ENCODE assay signal across 14 mouse cellular contexts in the genomic region with DNA sequence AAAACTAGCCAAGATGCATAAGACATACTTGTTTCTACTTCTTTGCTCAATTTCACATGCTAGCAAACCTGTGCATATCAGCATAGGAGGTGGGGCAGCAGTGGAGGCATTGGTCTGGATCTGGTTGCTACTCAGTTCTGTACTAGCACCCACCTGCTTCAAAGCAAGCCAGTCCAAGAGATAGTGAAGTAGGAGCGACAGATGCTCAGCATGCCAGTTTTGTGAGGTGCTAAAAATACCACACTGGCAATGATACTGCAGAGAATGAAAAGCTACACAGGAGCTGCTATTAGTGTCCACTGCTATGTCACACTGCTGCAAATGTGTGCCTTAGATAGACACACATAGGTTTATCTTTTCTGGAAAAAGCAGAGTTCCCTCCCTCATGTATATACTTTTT.
DNase-seq lines count a peak whose midpoint lies in the region; ATAC-seq and TF ChIP-seq lines count a peak whose summit lies in the region.
"Had no signal": no experiment of that assay in that cellular context is flagged by ENCODE, and none has a peak within 500 bp of the region (broad histone marks: within the 10 kb centered on the region; RNA-seq: fewer than 3 reads in every experiment).

No protein-coding gene starts in this region.

- peaks cover 2% of the 10 kb centered on the region; the same call in 1 of the 2 replicates for H3K4me1 ChIP-seq in heart, embryonic 10.5 days
- no peaks in the 10 kb centered on the region for H3K4me1 ChIP-seq in heart, adult 2 months (ENCODE audit: control insufficient read depth, insufficient read depth, low read length)
- peaks cover 0 to 9% of the 10 kb centered on the region in 2 experiments; a peak in 1 of 4 replicates for H3K4me1 ChIP-seq in heart, embryonic 14.5 days (ENCODE audit: control insufficient read depth in 2 of 2, insufficient read depth in 2 of 2, low read length in 2 of 2)
- no peaks in the 10 kb centered on the region; the same call in 1 of the 2 replicates for H3K4me1 ChIP-seq in intestine, embryonic 16.5 days (ENCODE audit: control insufficient read depth, insufficient read depth, low read length)
- no peaks in the 10 kb centered on the region for H3K4me1 ChIP-seq in forebrain, embryonic 11.5 days (replicated peaks; ENCODE audit: control insufficient read depth, insufficient read depth, low read length)
- H3K4me1 ChIP-seq: limb, embryonic 13.5 days; neural tube, embryonic 12.5 days had no signal

- H3K9ac ChIP-seq in heart, adult 2 months (ENCODE audit: low read depth, low read length), result no peak overlapping the region
- H3K9ac ChIP-seq in heart, embryonic 14.5 days (ENCODE audit: low read length), result no peak overlapping the region
- H3K9ac ChIP-seq in intestine, embryonic 16.5 days (ENCODE audit: low read depth, low read length), result no peak overlapping the region
- H3K9ac ChIP-seq in forebrain, embryonic 11.5 days (ENCODE audit: low read length), result no peak overlapping the region
- H3K9ac ChIP-seq: limb, embryonic 13.5 days; neural tube, embryonic 12.5 days had no signal

- no peak for TF ChIP-seq CTCF in heart, adult 2 months (IDR thresholded peaks at IDR 0.05)

- H3K9me3 ChIP-seq in heart, embryonic 10.5 days, result no peaks in the 10 kb centered on the region
- no peaks in the 10 kb centered on the region for H3K9me3 ChIP-seq in heart, embryonic 14.5 days (ENCODE audit: control insufficient read depth, low read length)
- no peaks in the 10 kb centered on the region for H3K9me3 ChIP-seq in intestine, embryonic 16.5 days (ENCODE audit: control insufficient read depth, low read length)
- H3K9me3 ChIP-seq in forebrain, embryonic 11.5 days (ENCODE audit: control insufficient read depth, low read length), result no peaks in the 10 kb centered on the region
- H3K9me3 ChIP-seq: limb, embryonic 13.5 days; neural tube, embryonic 12.5 days had no signal

- no peaks in the 10 kb centered on the region for H3K79me2 ChIP-seq in heart, adult 2 months (replicated peaks; ENCODE audit: control insufficient read depth, insufficient read depth, low read length)

- TF ChIP-seq EP300 in heart, adult 2 months (IDR thresholded peaks at IDR 0.05; ENCODE audit: insufficient read depth, low read depth, low read length), result no peak

- no peaks in the 10 kb centered on the region for H3K27me3 ChIP-seq in heart, embryonic 10.5 days (ENCODE audit: insufficient read depth, poor library complexity, severe bottlenecking)
- H3K27me3 ChIP-seq in heart, adult 2 months (ENCODE audit: control insufficient read depth, insufficient read depth, low read length), result no peaks in the 10 kb centered on the region
- H3K27me3 ChIP-seq in heart, embryonic 14.5 days (ENCODE audit: control insufficient read depth, insufficient read depth, low read length), result no peaks in the 10 kb centered on the region
- no peaks in the 10 kb centered on the region for H3K27me3 ChIP-seq in intestine, embryonic 16.5 days (replicated peaks; ENCODE audit: control insufficient read depth, insufficient read depth, low read length)
- no peaks in the 10 kb centered on the region for H3K27me3 ChIP-seq in forebrain, embryonic 11.5 days (ENCODE audit: control insufficient read depth, insufficient read depth, low read length)
- H3K27me3 ChIP-seq: limb, embryonic 13.5 days; neural tube, embryonic 12.5 days had no signal

- peak; percentile 20 to 65 for DNase-seq in heart, adult 18-20 months
- DNase-seq in heart, embryonic 10.5 days (ENCODE audit: low spot score), result no peak
- DNase-seq in heart, adult 2 months, result peak in 1 of 2 experiments; percentile 42
- no peak for DNase-seq in forebrain, embryonic 11.5 days (ENCODE audit: low spot score)
- DNase-seq in kidney, adult 9 months, result no peak
- DNase-seq: cerebellum, adult 11 months; kidney, postnatal 10 days; lung, postnatal 14 days; thymus, postnatal 4 days had no signal

- ATAC-seq in heart, embryonic 14.5 days (ENCODE audit: insufficient number of reproducible peaks, insufficient read depth, low FRiP score, low read depth), result peak; percentile 88
- 0 out of 2 replicates have a peak, but pooled peaks have one; percentile 14 for ATAC-seq in intestine, embryonic 16.5 days
- ATAC-seq in forebrain, embryonic 11.5 days (replicated peaks; ENCODE audit: low FRiP score), result no peak

- TF ChIP-seq POLR2A in heart, adult 2 months (IDR thresholded peaks at IDR 0.05; ENCODE audit: insufficient read depth, low read depth, low read length), result no peak

- 63% methylated on average over 1 of the region's 1 CpGs for WGBS in heart, embryonic 10.5 days
- WGBS in heart, adult 2 months, result 44% methylated on average over 1 of the region's 1 CpGs
- 41% methylated on average over 1 of the region's 1 CpGs for WGBS in heart, embryonic 14.5 days
- 63% methylated on average over 1 of the region's 1 CpGs for WGBS in intestine, embryonic 16.5 days
- 83% methylated on average over 1 of the region's 1 CpGs for WGBS in forebrain, embryonic 11.5 days

- 0 out of 2 replicates have a peak overlapping the region, but pooled peaks have one; percentile 1 for H3K4me2 ChIP-seq in heart, embryonic 14.5 days (ENCODE audit: low read length)
- H3K4me2 ChIP-seq in intestine, embryonic 16.5 days (ENCODE audit: low read depth, low read length), result no peak overlapping the region
- H3K4me2 ChIP-seq in forebrain, embryonic 11.5 days (ENCODE audit: low read depth, low read length, severe bottlenecking), result no peak overlapping the region
- H3K4me2 ChIP-seq: limb, embryonic 13.5 days; neural tube, embryonic 12.5 days had no signal

- H3K27ac ChIP-seq in heart, embryonic 10.5 days, result no peak overlapping the region; the same call in 1 of the 2 replicates
- peak overlapping the region; percentile 69 for H3K27ac ChIP-seq in heart, adult 2 months
- H3K27ac ChIP-seq in heart, embryonic 14.5 days (replicated peaks in 1 of 2; ENCODE audit: control insufficient read depth in 1 of 2, insufficient read depth in 1 of 2, low read depth in 2 of 2, low read length in 2 of 2), result peak overlapping the region; percentile 76 to 80; a peak in 3 of 4 replicates
- H3K27ac ChIP-seq in intestine, embryonic 16.5 days (ENCODE audit: low read length), result no peak overlapping the region
- no peak overlapping the region for H3K27ac ChIP-seq in forebrain, embryonic 11.5 days (ENCODE audit: low read depth, low read length)
- H3K27ac ChIP-seq: limb, embryonic 13.5 days; neural tube, embryonic 12.5 days; stomach, postnatal 0 days had no signal

- H3K4me3 ChIP-seq in heart, embryonic 10.5 days, result no peak overlapping the region
- no peak overlapping the region for H3K4me3 ChIP-seq in heart, adult 2 months
- no peak overlapping the region for H3K4me3 ChIP-seq in heart, embryonic 14.5 days (ENCODE audit: control insufficient read depth in 1 of 2, insufficient read depth in 1 of 2, low read depth in 1 of 2, low read length in 2 of 2)
- no peak overlapping the region for H3K4me3 ChIP-seq in intestine, embryonic 16.5 days (ENCODE audit: low read length)
- no peak overlapping the region for H3K4me3 ChIP-seq in forebrain, embryonic 11.5 days (ENCODE audit: low read depth, low read length)
- H3K4me3 ChIP-seq: limb, embryonic 13.5 days; neural tube, embryonic 12.5 days had no signal

- intact Hi-C loops in heart, adult 2 months (cut with DNase I), result loop anchor here (5.0 kb wide), 1 partner anchor 70 kb away; no protein-coding TSS in a partner anchor

- H3K36me3 ChIP-seq in heart, embryonic 10.5 days, result no peaks in the 10 kb centered on the region
- H3K36me3 ChIP-seq in heart, adult 2 months (ENCODE audit: control insufficient read depth, insufficient read depth, low read length), result peaks cover 2% of the 10 kb centered on the region; the same call in 1 of the 2 replicates
- H3K36me3 ChIP-seq in heart, embryonic 14.5 days (ENCODE audit: control insufficient read depth, insufficient read depth, low read length), result no peaks in the 10 kb centered on the region
- H3K36me3 ChIP-seq in intestine, embryonic 16.5 days (ENCODE audit: control insufficient read depth, insufficient read depth, low read length), result no peaks in the 10 kb centered on the region
- no peaks in the 10 kb centered on the region for H3K36me3 ChIP-seq in forebrain, embryonic 11.5 days (ENCODE audit: control insufficient read depth, insufficient read depth, low read length)
- H3K36me3 ChIP-seq: limb, embryonic 13.5 days; neural tube, embryonic 12.5 days had no signal

Comparison
In these comparisons a context has a peak if more than half of its experiments do, and no peak if none do; other contexts are left out.
1. DNase-seq: peak in heart, adult 18-20 months (2 of 2); none in heart, embryonic 10.5 days (single experiment), forebrain, embryonic 11.5 days (single experiment) and kidney, adult 9 months (single experiment).
2. H3K27ac ChIP-seq: peak in heart, adult 2 months (single experiment) and heart, embryonic 14.5 days (2 of 2); none in heart, embryonic 10.5 days (single experiment), intestine, embryonic 16.5 days (single experiment) and forebrain, embryonic 11.5 days (single experiment).